Mouse (Mus musculus) heart, postnatal 10 days (tissue): Measurements from ENCODE around the gene Cc2d1b. TPM values are rescaled to one million over a fixed set of nuclear protein-coding genes. Genes with fewer than 3 reads are reported as not detected.
A peak's percentile ranks its signal among the peaks of the same experiment; 100 is the strongest.

Experiments used
- DNase-seq, 2 experiments: peaks; one replicate each; pipeline ENCODE4 v3.0.0; 2021
- intact Hi-C: fragments of 180-260 bp; cut with DNase I; formaldehyde crosslinking; loops from one replicate; pipeline ENCODE4 v1.15.1; 2025
- total RNA-seq, 2 experiments: library from RNA; stranded (reverse); gene quantifications; 2 replicates each; pipeline ENCODE4 v1.2.3; 2021

Cc2d1b gene
- total RNA-seq, 2 experiments from 2014 or later: 21.6 to 21.7 TPM

- DNase-seq: no peak
- intact Hi-C loops: no loop called here
Observed at GRCm38 (mm10) chr4:108637721-108638120, 18.0 kb downstream of the Cc2d1b start.

GRCm38 (mm10) chr4:108638752-108639151, 19.0 kb downstream of the Cc2d1b start:
- intact Hi-C loops: no loop called here
- DNase-seq: no peak

- intact Hi-C loops: no loop called here
- peak in 1 of 2 experiments; percentile 21 for DNase-seq
Observed at GRCm38 (mm10) chr4:108664407-108664806, 44.7 kb downstream of the Cc2d1b start.

Other genes starting within 250 kb of the Cc2d1b start
- not detected for gene Shisal2a, start 236.6 kb upstream of the Cc2d1b start, total RNA-seq
- gene Gpx7, start 213.0 kb upstream of the Cc2d1b start, total RNA-seq: 10 to 100 TPM; 22.3 to 22.6 TPM
- gene Tut4, start 160.5 kb upstream of the Cc2d1b start, total RNA-seq: 10 to 100 TPM; 41.0 to 43.8 TPM
- gene Prpf38a, start 40.6 kb upstream of the Cc2d1b start, total RNA-seq: 10 to 100 TPM; 28.6 to 28.8 TPM
- gene Orc1, start 40.5 kb upstream of the Cc2d1b start, total RNA-seq: 1 to 10 TPM in 1 of 2 experiments, under 1 TPM in 1; 0.96 to 1.3 TPM
- gene 3110021N24Rik, start 99.7 kb downstream of the Cc2d1b start, total RNA-seq: under 1 TPM; 0.29 to 0.47 TPM
- 10 to 100 TPM; 24.0 to 26.8 TPM for gene Zfyve9, start 160.9 kb downstream of the Cc2d1b start, total RNA-seq
- 100 to 1,000 TPM; 105 to 108 TPM for gene Btf3l4, start 213.7 kb downstream of the Cc2d1b start, total RNA-seq
- gene Txndc12, start 214.7 kb downstream of the Cc2d1b start, total RNA-seq: 10 to 100 TPM; 52.4 to 60.3 TPM
- 10 to 100 TPM; 18.6 to 19.8 TPM for gene Kti12, start 227.8 kb downstream of the Cc2d1b start, total RNA-seq
- gene A730015C16Rik, start 228.7 kb downstream of the Cc2d1b start, total RNA-seq: not detected